20 mouse cellular contexts compared by ENCODE assay signal in genomic region chr15:60566267-60566666, GRCm38 (mm10).
DNase-seq lines count a peak whose midpoint lies in the region; ATAC-seq and TF ChIP-seq lines count a peak whose summit lies in the region.
"Had no signal": no experiment of that assay in that cellular context is flagged by ENCODE, and none has a peak within 500 bp of the region (broad histone marks: within the 10 kb centered on the region; RNA-seq: fewer than 3 reads in every experiment).

No protein-coding gene starts in this region.

- H3K36me3 ChIP-seq in forebrain, postnatal 0 days (ENCODE audit: insufficient read depth): no peaks in the 10 kb centered on the region
- H3K36me3 ChIP-seq: embryonic facial prominence, embryonic 10.5 days; embryonic facial prominence, embryonic 12.5 days; forebrain, embryonic 15.5 days had no signal

- no peaks in the 10 kb centered on the region for H3K4me1 ChIP-seq in forebrain, postnatal 0 days (ENCODE audit: insufficient read depth)
- H3K4me1 ChIP-seq: embryonic facial prominence, embryonic 10.5 days; embryonic facial prominence, embryonic 12.5 days; forebrain, embryonic 13.5 days; forebrain, embryonic 15.5 days had no signal

- H3K9ac ChIP-seq in forebrain, postnatal 0 days: no peak overlapping the region
- H3K9ac ChIP-seq: embryonic facial prominence, embryonic 12.5 days; forebrain, embryonic 13.5 days; forebrain, embryonic 15.5 days had no signal

- no peaks in the 10 kb centered on the region for H3K27me3 ChIP-seq in forebrain, postnatal 0 days (ENCODE audit: insufficient read depth, low read length)
- H3K27me3 ChIP-seq: embryonic facial prominence, embryonic 12.5 days; forebrain, embryonic 13.5 days; forebrain, embryonic 15.5 days had no signal

- WGBS in forebrain, postnatal 0 days: 98% methylated on average over 3 of the region's 3 CpGs

- DNase-seq in frontal cortex, adult 2 months (ENCODE audit: extremely low spot score in 1 of 2, low spot score in 1 of 2): peak; percentile 2 to 21
- DNase-seq in frontal cortex, postnatal 10 days (ENCODE audit: low spot score in 2 of 2): no peak
- DNase-seq in left cerebral cortex, postnatal 36 days (ENCODE audit: low spot score in 2 of 2): peak; percentile 4 to 7
- DNase-seq in left cerebral cortex, adult 11 months (ENCODE audit: low spot score): no peak
- DNase-seq in right cerebral cortex, adult 2 months (ENCODE audit: low spot score in 2 of 2): peak; percentile 11 to 14
- no peak for DNase-seq in right cerebral cortex, postnatal 10 days (ENCODE audit: low spot score in 2 of 2)
- peak; percentile 6 for DNase-seq in telencephalon, adult 2 months (ENCODE audit: low read depth, low spot score)
- DNase-seq in forebrain, postnatal 0 days: no peak
- DNase-seq: adrenal gland, adult 2 months; adrenal gland, postnatal 10 days; adrenal gland, postnatal 25 days; cerebellum, adult 11-12 months; cerebellum, adult 2 months; cerebellum, adult 9-10 months; cerebellum, postnatal 10 days; cerebellum, postnatal 25 days had no signal

- H3K4me3 ChIP-seq in forebrain, postnatal 0 days (ENCODE audit: low read depth, low read length): no peak overlapping the region
- H3K4me3 ChIP-seq: embryonic facial prominence, embryonic 10.5 days; embryonic facial prominence, embryonic 12.5 days; forebrain, embryonic 13.5 days; forebrain, embryonic 15.5 days had no signal

- H3K9me3 ChIP-seq in forebrain, postnatal 0 days (ENCODE audit: low read length): no peaks in the 10 kb centered on the region
- H3K9me3 ChIP-seq: embryonic facial prominence, embryonic 10.5 days; embryonic facial prominence, embryonic 12.5 days; forebrain, embryonic 13.5 days; forebrain, embryonic 15.5 days had no signal

- TF ChIP-seq CTCF in forebrain, postnatal 0 days (IDR thresholded peaks at IDR 0.05; ENCODE audit: low read depth): no peak

- H3K4me2 ChIP-seq in forebrain, postnatal 0 days (ENCODE audit: low read depth): no peak overlapping the region
- H3K4me2 ChIP-seq: embryonic facial prominence, embryonic 12.5 days; forebrain, embryonic 13.5 days; forebrain, embryonic 15.5 days had no signal

- intact Hi-C loops in left cerebral cortex, postnatal 36 days (cut with DNase I): no loop called here

- no peak for ATAC-seq in forebrain, postnatal 0 days
- ATAC-seq: forebrain, embryonic 13.5 days; forebrain, embryonic 15.5 days had no signal

- H3K27ac ChIP-seq in forebrain, postnatal 0 days (ENCODE audit: low read depth, low read length): no peak overlapping the region
- H3K27ac ChIP-seq: embryonic facial prominence, embryonic 10.5 days; embryonic facial prominence, embryonic 12.5 days; forebrain, embryonic 13.5 days; forebrain, embryonic 15.5 days had no signal

Comparison
In these comparisons a context has a peak if more than half of its experiments do, and no peak if none do; other contexts are left out.
1. DNase-seq: peak in frontal cortex, adult 2 months (2 of 2), left cerebral cortex, postnatal 36 days (2 of 2), right cerebral cortex, adult 2 months (2 of 2) and telencephalon, adult 2 months (single experiment); none in frontal cortex, postnatal 10 days (0 of 2), left cerebral cortex, adult 11 months (single experiment), right cerebral cortex, postnatal 10 days (0 of 2) and forebrain, postnatal 0 days (single experiment).